8 mouse cellular contexts compared by ENCODE assay signal in the genomic region with DNA sequence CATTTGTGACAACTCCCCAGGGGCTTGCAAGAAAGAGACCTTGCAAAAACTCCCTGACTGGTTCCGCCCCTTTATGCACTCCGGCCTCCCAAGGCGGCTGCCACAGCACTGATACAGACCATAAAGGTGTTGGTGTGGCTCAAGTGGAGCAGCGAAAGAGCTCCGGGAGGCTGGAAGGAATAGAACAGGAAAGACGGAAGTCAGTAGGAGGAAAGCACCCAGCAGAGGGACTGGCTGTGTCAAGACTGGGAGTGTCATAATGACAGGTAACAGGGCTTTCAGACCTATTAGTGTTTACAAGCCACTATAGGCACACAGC. TPM values are rescaled to one million over a fixed set of nuclear protein-coding genes. Genes with fewer than 3 reads are reported as not detected.
DNase-seq lines count a peak whose midpoint lies in the region; ATAC-seq and TF ChIP-seq lines count a peak whose summit lies in the region.

No protein-coding gene starts in this region.

- H3K4me2 ChIP-seq in forebrain, postnatal 0 days (ENCODE audit: low read depth), result peak overlapping the region; percentile 68
- H3K4me2 ChIP-seq in liver, postnatal 0 days (ENCODE audit: low read depth, low read length), result peak overlapping the region; percentile 73

- no peak for ATAC-seq in forebrain, postnatal 0 days
- ATAC-seq in liver, postnatal 0 days, result no peak

- H3K9me3 ChIP-seq in E14TG2a.4 (ENCODE audit: low read length), result no peaks in the 10 kb centered on the region
- H3K9me3 ChIP-seq in forebrain, postnatal 0 days (ENCODE audit: low read length), result no peaks in the 10 kb centered on the region
- H3K9me3 ChIP-seq in liver, postnatal 0 days (ENCODE audit: low read length), result no peaks in the 10 kb centered on the region

- TF ChIP-seq CTCF in heart, adult 2 months (IDR thresholded peaks at IDR 0.05), result no peak
- TF ChIP-seq CTCF in E14TG2a.4 (conservative IDR thresholded peaks at IDR 0.05; ENCODE audit: low read length), result no peak
- no peak for TF ChIP-seq CTCF in forebrain, postnatal 0 days (IDR thresholded peaks at IDR 0.05; ENCODE audit: low read depth)
- TF ChIP-seq CTCF in liver, postnatal 0 days (IDR thresholded peaks at IDR 0.05; ENCODE audit: low read depth), result no peak

- H3K36me3 ChIP-seq in heart, adult 2 months (ENCODE audit: control insufficient read depth, insufficient read depth, low read length), result no peaks in the 10 kb centered on the region
- peaks cover 5% of the 10 kb centered on the region for H3K36me3 ChIP-seq in E14TG2a.4 (ENCODE audit: insufficient read depth, low read length)
- H3K36me3 ChIP-seq in forebrain, postnatal 0 days (ENCODE audit: insufficient read depth), result peaks cover 11% of the 10 kb centered on the region
- peaks cover 2% of the 10 kb centered on the region; the same call in 1 of the 2 replicates for H3K36me3 ChIP-seq in liver, postnatal 0 days (replicated peaks; ENCODE audit: insufficient read depth, low read length)

- intact Hi-C loops in heart, adult 2 months (cut with DNase I), result no loop called here
- intact Hi-C loops in heart, postnatal 10 days (cut with DNase I), result loop anchor here (5.0 kb wide), 1 partner anchor 36 kb away; no protein-coding TSS in a partner anchor

- no peaks in the 10 kb centered on the region for H3K79me2 ChIP-seq in heart, adult 2 months (replicated peaks; ENCODE audit: control insufficient read depth, insufficient read depth, low read length)

- no peak overlapping the region for H3K27ac ChIP-seq in heart, adult 2 months
- no peak overlapping the region for H3K27ac ChIP-seq in forebrain, postnatal 0 days (ENCODE audit: low read depth, low read length)
- no peak overlapping the region for H3K27ac ChIP-seq in liver, postnatal 0 days (ENCODE audit: low read depth)

- no peaks in the 10 kb centered on the region for H3K4me1 ChIP-seq in heart, adult 2 months (ENCODE audit: control insufficient read depth, insufficient read depth, low read length)
- peaks cover 32% of the 10 kb centered on the region for H3K4me1 ChIP-seq in E14TG2a.4 (replicated peaks; ENCODE audit: low read depth, low read length)
- no peaks in the 10 kb centered on the region for H3K4me1 ChIP-seq in forebrain, postnatal 0 days (ENCODE audit: insufficient read depth)
- H3K4me1 ChIP-seq in liver, postnatal 0 days (ENCODE audit: insufficient read depth), result peaks cover 16% of the 10 kb centered on the region

- no peak for DNase-seq in heart, adult 2 months
- no peak for DNase-seq in heart, postnatal 10 days
- DNase-seq in forebrain, postnatal 0 days, result no peak
- no peak for DNase-seq in liver, postnatal 0 days
- no peak for DNase-seq in adrenal gland, adult (ENCODE audit: inconsistent age in 2 of 2, low spot score in 1 of 2)
- DNase-seq in thymus, postnatal 25 days, result no peak
- no peak for DNase-seq in testis, postnatal 14 days (ENCODE audit: low spot score)

- peak overlapping the region; percentile 47 for H3K4me3 ChIP-seq in heart, adult 2 months
- H3K4me3 ChIP-seq in E14TG2a.4 (replicated peaks; ENCODE audit: low read length), result peak overlapping the region; percentile 94
- H3K4me3 ChIP-seq in forebrain, postnatal 0 days (ENCODE audit: low read depth, low read length), result peak overlapping the region; percentile 45
- peak overlapping the region; percentile 42 for H3K4me3 ChIP-seq in liver, postnatal 0 days (ENCODE audit: low read depth, low read length)

- TF ChIP-seq POLR2A in heart, adult 2 months (IDR thresholded peaks at IDR 0.05; ENCODE audit: insufficient read depth, low read depth, low read length), result no peak

- 4% methylated on average over 6 of the region's 6 CpGs for WGBS in heart, adult 2 months
- WGBS in forebrain, postnatal 0 days, result 8% methylated on average over 6 of the region's 6 CpGs
- WGBS in liver, postnatal 0 days (ENCODE audit: insufficient replicate concordance), result 4% methylated on average over 6 of the region's 6 CpGs

- no peak overlapping the region for H3K9ac ChIP-seq in heart, adult 2 months (ENCODE audit: low read depth, low read length)
- H3K9ac ChIP-seq in forebrain, postnatal 0 days, result no peak overlapping the region
- peak overlapping the region; percentile 16; the same call in 1 of the 2 replicates for H3K9ac ChIP-seq in liver, postnatal 0 days (replicated peaks)

- TF ChIP-seq EP300 in heart, adult 2 months (IDR thresholded peaks at IDR 0.05; ENCODE audit: insufficient read depth, low read depth, low read length), result no peak
- no peak for TF ChIP-seq EP300 in liver, postnatal 0 days (IDR thresholded peaks at IDR 0.05; ENCODE audit: low read depth)

- H3K27me3 ChIP-seq in heart, adult 2 months (ENCODE audit: control insufficient read depth, insufficient read depth, low read length), result peaks cover 8% of the 10 kb centered on the region
- peaks cover 26% of the 10 kb centered on the region for H3K27me3 ChIP-seq in E14TG2a.4 (ENCODE audit: insufficient read depth, low read length)
- peaks cover 33% of the 10 kb centered on the region for H3K27me3 ChIP-seq in forebrain, postnatal 0 days (ENCODE audit: insufficient read depth, low read length)
- H3K27me3 ChIP-seq in liver, postnatal 0 days (ENCODE audit: insufficient read depth, low read length), result peaks cover 40% of the 10 kb centered on the region

RNA-seq across cellular contexts. Expression of a gene that starts 0.4 kb away (rescaled TPM):
- not detected for total RNA-seq in heart, adult 2 months (2021)
- polyA plus RNA-seq in heart, adult 2 months (2012; rRNA removed), result not detected in 2 replicates
- under 1 TPM in 1 of 2 experiments, not detected in 1; 0.17 TPM for total RNA-seq in heart, postnatal 10 days (2021)
- 0.31 and 0.90 TPM in 2 replicates for total RNA-seq in forebrain, postnatal 0 days (2014; rRNA removed)
- polyA plus RNA-seq in forebrain, postnatal 0 days (2015; fragmentation: Nextera tagmentation; extraction: Ambion mirVana), result 0.15 and 0.19 TPM in 2 replicates
- 0.11 and 0.21 TPM in 2 replicates for polyA plus RNA-seq in liver, postnatal 0 days (2015; fragmentation: Nextera tagmentation; extraction: Ambion mirVana)

RNA-seq across cellular contexts. Expression of a gene that starts 20.0 kb away (rescaled TPM):
- not detected for total RNA-seq in heart, adult 2 months (2021)
- 0.06 TPM in 1 of 2 replicates, not detected in the other for polyA plus RNA-seq in heart, adult 2 months (2012; rRNA removed)
- total RNA-seq in heart, postnatal 10 days (2021), result not detected
- 0.15 and 0.19 TPM in 2 replicates for total RNA-seq in forebrain, postnatal 0 days (2014; rRNA removed)
- polyA plus RNA-seq in forebrain, postnatal 0 days (2015; fragmentation: Nextera tagmentation; extraction: Ambion mirVana), result 0.08 TPM in 1 of 2 replicates, not detected in the other
- not detected in 2 replicates for polyA plus RNA-seq in liver, postnatal 0 days (2015; fragmentation: Nextera tagmentation; extraction: Ambion mirVana)

Comparison
In these comparisons a context has a peak if more than half of its experiments do, and no peak if none do; other contexts are left out.
1. H3K4me3 ChIP-seq: peak in every context shown above with its lines; median percentile 94 in E14TG2a.4; 47 in heart, adult 2 months; 45 in forebrain, postnatal 0 days; 42 in liver, postnatal 0 days.